Mouse (Mus musculus) macrophage (primary cell): ENCODE measurements around the gene Gm10722. TPM values are rescaled to one million over a fixed set of nuclear protein-coding genes. Genes with fewer than 3 reads are reported as not detected.
"Not testable (repeated sequence)": the region's sequence is repeated elsewhere in the genome, so short reads cannot be mapped to it uniquely, and the experiment has no call there.

ENCODE experiments used
- H3K27ac ChIP-seq: fragments of 350-480 bp; formaldehyde crosslinking; 2 replicates; pipeline ENCODE4 v1.9.0; 2021
- H3K36me3 ChIP-seq: fragments of 350-480 bp; formaldehyde crosslinking; 2 replicates; pipeline ENCODE4 v1.9.0; 2021; ENCODE audit errors: inconsistent target
- H3K4me3 ChIP-seq: fragments of 350-480 bp; formaldehyde crosslinking; 2 replicates; pipeline ENCODE4 v1.9.0; 2021; ENCODE audit errors: inconsistent target
- H3K79me2 ChIP-seq: fragments of 350-480 bp; formaldehyde crosslinking; 2 replicates; pipeline ENCODE4 v1.9.0; 2021; ENCODE audit errors: inconsistent target
- WGBS: methylation state at CpG from one replicate; pipeline ENCODE4 v1.1.7; 2026; ENCODE audit warnings: inconsistent platforms; ENCODE audit not compliant: missing documents; 5-methylcytosine and 5-hydroxymethylcytosine counted together
- polyA plus RNA-seq: library from polyadenylated mRNA; stranded (reverse); fragments of 250-400 nt; gene quantifications from 3 replicates; pipeline ENCODE4 v1.2.4, GENCODE M21; 2018; ENCODE audit warnings: inconsistent platforms

Gm10722 gene
- polyA plus RNA-seq, 1 experiment from 2014 or later = not detected

GRCm38 (mm10) chr9:3019835-3020727 is 19.4 kb downstream of the Gm10722 start:
- not testable (repeated sequence) for H3K36me3 ChIP-seq, H3K4me3 ChIP-seq, H3K27ac ChIP-seq, H3K79me2 ChIP-seq
- WGBS = 75% methylated on average over 18 of the region's 19 CpGs

- not testable (repeated sequence) for H3K79me2 ChIP-seq
Observed at GRCm38 (mm10) chr9:3022316-3023008, 21.7 kb downstream of the Gm10722 start.

GRCm38 (mm10) chr9:3023312-3023984 is 22.7 kb downstream of the Gm10722 start, which contains the start of gene Gm10718:
TSS of gene Gm10718 (plus strand) at chr9:3023547.
- H3K4me3 ChIP-seq, H3K36me3 ChIP-seq, H3K27ac ChIP-seq, H3K79me2 ChIP-seq: not testable (repeated sequence)
- WGBS = 78% methylated on average over 13 of the region's 13 CpGs

More at GRCm38 (mm10) chr9:3022316-3023008, 21.7 kb downstream of the Gm10722 start:
- not testable (repeated sequence) for H3K36me3 ChIP-seq, H3K4me3 ChIP-seq, H3K27ac ChIP-seq
- WGBS = 73% methylated on average over 13 of the region's 13 CpGs

- H3K4me3 ChIP-seq, H3K79me2 ChIP-seq, H3K36me3 ChIP-seq, H3K27ac ChIP-seq: not testable (repeated sequence)
- WGBS = 76% methylated on average over 16 of the region's 16 CpGs
Observed at GRCm38 (mm10) chr9:3023985-3024648, 23.4 kb downstream of the Gm10722 start.

GRCm38 (mm10) chr9:3024912-3025467 is 24.3 kb downstream of the Gm10722 start, which contains the start of gene Gm10717:
TSS of gene Gm10717 (plus strand) at chr9:3025417.
- 72% methylated on average over 12 of the region's 12 CpGs for WGBS
- not testable (repeated sequence) for H3K4me3 ChIP-seq, H3K27ac ChIP-seq, H3K79me2 ChIP-seq, H3K36me3 ChIP-seq

- 75% methylated on average over 6 of the region's 6 CpGs for WGBS
- H3K27ac ChIP-seq = not testable (repeated sequence)
Observed at GRCm38 (mm10) chr9:3025653-3026052, 24.9 kb downstream of the Gm10722 start.

GRCm38 (mm10) chr9:3026136-3026535 is 25.4 kb downstream of the Gm10722 start:
- not testable (repeated sequence) for H3K36me3 ChIP-seq, H3K4me3 ChIP-seq, H3K79me2 ChIP-seq, H3K27ac ChIP-seq
- 82% methylated on average over 5 of the region's 5 CpGs for WGBS

More at GRCm38 (mm10) chr9:3025653-3026052, 24.9 kb downstream of the Gm10722 start:
- not testable (repeated sequence) for H3K36me3 ChIP-seq, H3K4me3 ChIP-seq, H3K79me2 ChIP-seq

GRCm38 (mm10) chr9:3026741-3027140 is 26.0 kb downstream of the Gm10722 start:
- 71% methylated on average over 9 of the region's 9 CpGs for WGBS
- not testable (repeated sequence) for H3K79me2 ChIP-seq, H3K4me3 ChIP-seq, H3K36me3 ChIP-seq, H3K27ac ChIP-seq

GRCm38 (mm10) chr9:3027200-3027599 is 26.5 kb downstream of the Gm10722 start:
- H3K79me2 ChIP-seq, H3K4me3 ChIP-seq: not testable (repeated sequence)
- WGBS = 80% methylated on average over 9 of the region's 9 CpGs

GRCm38 (mm10) chr9:3029276-3030000 is 28.7 kb downstream of the Gm10722 start:
- H3K36me3 ChIP-seq, H3K79me2 ChIP-seq, H3K4me3 ChIP-seq, H3K27ac ChIP-seq: not testable (repeated sequence)
- 70% methylated on average over 16 of the region's 16 CpGs for WGBS

More at GRCm38 (mm10) chr9:3027200-3027599, 26.5 kb downstream of the Gm10722 start:
- not testable (repeated sequence) for H3K36me3 ChIP-seq, H3K27ac ChIP-seq

GRCm38 (mm10) chr9:3030677-3031318 is 30.1 kb downstream of the Gm10722 start:
- not testable (repeated sequence) for H3K79me2 ChIP-seq, H3K36me3 ChIP-seq, H3K4me3 ChIP-seq, H3K27ac ChIP-seq
- WGBS = 79% methylated on average over 10 of the region's 10 CpGs

- not testable (repeated sequence) for H3K79me2 ChIP-seq, H3K27ac ChIP-seq, H3K36me3 ChIP-seq, H3K4me3 ChIP-seq
- WGBS = 79% methylated on average over 7 of the region's 8 CpGs
Observed at GRCm38 (mm10) chr9:3034299-3034698, 33.6 kb downstream of the Gm10722 start, which contains the start of gene Gm17535. TSS of gene Gm17535 (plus strand) at chr9:3034599.

GRCm38 (mm10) chr9:3036577-3036976 is 35.9 kb downstream of the Gm10722 start, which contains the start of gene Gm10715:
TSS of gene Gm10715 (plus strand) at chr9:3036877.
- not testable (repeated sequence) for H3K79me2 ChIP-seq, H3K27ac ChIP-seq, H3K36me3 ChIP-seq, H3K4me3 ChIP-seq
- 74% methylated on average over 7 of the region's 8 CpGs for WGBS
